Mouse (Mus musculus) heart, postnatal 36 days (tissue): Measurements from ENCODE around the gene Arsg. TPM values are rescaled to one million over a fixed set of nuclear protein-coding genes. Genes with fewer than 3 reads are reported as not detected.

Source experiments
- DNase-seq, 2 experiments: peaks; one replicate each; pipeline ENCODE4 v3.0.0; 2021 to 2022
- intact Hi-C: fragments of 180-260 bp; cut with DNase I; formaldehyde crosslinking; loops from one replicate; pipeline ENCODE4 v1.15.1; 2025
- total RNA-seq, 2 experiments: library from RNA; stranded (reverse); gene quantifications; 2 replicates each; pipeline ENCODE4 v1.2.3; 2021

Gene Arsg
- total RNA-seq, 2 experiments from 2014 or later, result 1.4 to 1.9 TPM

- intact Hi-C loops, result no loop called here
- no peak for DNase-seq
These were observed 62.8 kb downstream of the Arsg start for GRCm38 (mm10) chr11:109535966-109536365.

- intact Hi-C loops, result no loop called here
- no peak for DNase-seq
These were observed 63.8 kb downstream of the Arsg start for GRCm38 (mm10) chr11:109536939-109537338.

- intact Hi-C loops, result no loop called here
- no peak for DNase-seq
These were observed 66.1 kb downstream of the Arsg start for GRCm38 (mm10) chr11:109539290-109539689.

GRCm38 (mm10) chr11:109543466-109543865 is 70.3 kb downstream of the Arsg start:
- no peak for DNase-seq
- intact Hi-C loops, result no loop called here

GRCm38 (mm10) chr11:109544432-109544831 is 71.3 kb downstream of the Arsg start:
- intact Hi-C loops, result no loop called here

GRCm38 (mm10) chr11:109545265-109545664 is 72.1 kb downstream of the Arsg start:
- intact Hi-C loops, result no loop called here
- DNase-seq, result no peak

More at GRCm38 (mm10) chr11:109544432-109544831, 71.3 kb downstream of the Arsg start:
- DNase-seq, result no peak

GRCm38 (mm10) chr11:109545700-109546143 is 72.5 kb downstream of the Arsg start:
- no peak for DNase-seq
- intact Hi-C loops, result no loop called here

- no peak for DNase-seq
- intact Hi-C loops, result no loop called here
These were observed 73.3 kb downstream of the Arsg start for GRCm38 (mm10) chr11:109546305-109547001.

- intact Hi-C loops, result no loop called here
- no peak for DNase-seq
These were observed 74.5 kb downstream of the Arsg start for GRCm38 (mm10) chr11:109547652-109548051.

GRCm38 (mm10) chr11:109549599-109550290 is 76.6 kb downstream of the Arsg start:
- intact Hi-C loops, result no loop called here
- no peak for DNase-seq

- intact Hi-C loops, result no loop called here
- DNase-seq, result no peak
These were observed 80.7 kb downstream of the Arsg start for GRCm38 (mm10) chr11:109553921-109554320.

GRCm38 (mm10) chr11:109554443-109554842 is 81.3 kb downstream of the Arsg start:
- no peak for DNase-seq
- intact Hi-C loops, result no loop called here

- DNase-seq, result no peak
- intact Hi-C loops, result loop anchor here (5.0 kb wide), 1 partner anchor 59 kb away; no protein-coding TSS in a partner anchor
These were observed 83.0 kb downstream of the Arsg start for GRCm38 (mm10) chr11:109556130-109556529.

- no peak for DNase-seq
- intact Hi-C loops, result loop anchor here (5.0 kb wide), 1 partner anchor 60 kb away; no protein-coding TSS in a partner anchor
These were observed 84.2 kb downstream of the Arsg start for GRCm38 (mm10) chr11:109557419-109557818.

GRCm38 (mm10) chr11:109559241-109559640 is 86.1 kb downstream of the Arsg start:
- intact Hi-C loops, result loop anchor here (5.0 kb wide), 1 partner anchor 62 kb away; no protein-coding TSS in a partner anchor
- no peak for DNase-seq

- peak; percentile 35 to 36 for DNase-seq
- intact Hi-C loops, result loop anchor here (1.0 kb wide), 1 partner anchor 114 kb away; no protein-coding TSS in a partner anchor
These were observed 87.7 kb downstream of the Arsg start for GRCm38 (mm10) chr11:109560793-109561257.

- intact Hi-C loops, result no loop called here
- no peak for DNase-seq
These were observed 88.3 kb downstream of the Arsg start for GRCm38 (mm10) chr11:109561445-109561844.

GRCm38 (mm10) chr11:109563708-109564107 is 90.5 kb downstream of the Arsg start:
- intact Hi-C loops, result no loop called here

GRCm38 (mm10) chr11:109564466-109565214 is 91.5 kb downstream of the Arsg start:
- DNase-seq, result no peak
- intact Hi-C loops, result no loop called here

More at GRCm38 (mm10) chr11:109563708-109564107, 90.5 kb downstream of the Arsg start:
- DNase-seq, result no peak

GRCm38 (mm10) chr11:109569007-109569618 is 95.9 kb downstream of the Arsg start:
- intact Hi-C loops, result no loop called here
- DNase-seq, result no peak
